Mouse (Mus musculus) embryo, embryonic 11 days (tissue): Measurements from ENCODE around the gene Hook2.
A peak's percentile ranks its signal among the peaks of the same experiment; 100 is the strongest.

ENCODE experiments used
- DNase-seq: peaks from one replicate; pipeline ENCODE4 v3.0.0-alpha.2; 2015

Gene Hook2

DNA sequence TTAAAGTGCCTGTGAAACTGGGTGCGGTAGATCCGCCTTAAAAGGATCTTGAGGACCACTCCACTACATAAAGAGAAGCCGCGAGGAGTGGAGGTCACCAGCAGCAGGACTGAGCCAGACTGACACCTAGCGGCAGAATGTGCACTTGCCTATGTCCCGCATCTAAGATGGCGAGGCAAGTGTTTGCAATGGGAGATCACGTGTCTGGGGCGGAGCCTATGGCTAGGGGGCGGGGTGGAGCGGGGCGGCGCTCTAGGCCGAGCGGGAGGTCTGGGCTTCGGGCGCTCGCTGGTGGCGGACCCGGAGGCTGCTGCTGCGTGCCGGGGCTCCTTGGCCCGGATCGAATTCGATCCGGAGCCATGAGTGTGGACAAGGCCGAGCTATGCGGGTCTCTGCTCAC is at the start of gene Hook2:
Hook2 (plus strand) TSS at position 255 of the 400 bp plus-strand sequence.
- peak; percentile 98 for DNase-seq

DNA sequence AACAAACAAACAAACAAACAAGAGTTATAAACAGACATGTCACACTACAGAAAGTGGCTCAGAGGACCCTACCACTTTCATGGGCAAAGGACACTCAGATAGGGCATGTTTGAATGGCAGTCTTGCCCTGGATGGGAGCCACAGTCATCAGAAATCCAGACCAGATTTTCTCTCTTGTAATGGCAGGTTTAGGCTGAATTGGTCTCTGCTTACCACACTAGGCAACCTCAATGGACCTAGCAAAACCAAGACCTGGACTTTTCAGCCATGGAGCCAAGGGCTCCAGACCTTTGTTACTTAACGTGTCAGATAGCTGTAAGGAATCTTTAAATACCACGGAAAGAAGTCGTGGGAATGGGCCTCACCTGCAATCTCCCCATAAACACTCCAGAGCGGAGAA is 46.7 kb upstream of the Hook2 start:
- DNase-seq: peak; percentile 27

DNA sequence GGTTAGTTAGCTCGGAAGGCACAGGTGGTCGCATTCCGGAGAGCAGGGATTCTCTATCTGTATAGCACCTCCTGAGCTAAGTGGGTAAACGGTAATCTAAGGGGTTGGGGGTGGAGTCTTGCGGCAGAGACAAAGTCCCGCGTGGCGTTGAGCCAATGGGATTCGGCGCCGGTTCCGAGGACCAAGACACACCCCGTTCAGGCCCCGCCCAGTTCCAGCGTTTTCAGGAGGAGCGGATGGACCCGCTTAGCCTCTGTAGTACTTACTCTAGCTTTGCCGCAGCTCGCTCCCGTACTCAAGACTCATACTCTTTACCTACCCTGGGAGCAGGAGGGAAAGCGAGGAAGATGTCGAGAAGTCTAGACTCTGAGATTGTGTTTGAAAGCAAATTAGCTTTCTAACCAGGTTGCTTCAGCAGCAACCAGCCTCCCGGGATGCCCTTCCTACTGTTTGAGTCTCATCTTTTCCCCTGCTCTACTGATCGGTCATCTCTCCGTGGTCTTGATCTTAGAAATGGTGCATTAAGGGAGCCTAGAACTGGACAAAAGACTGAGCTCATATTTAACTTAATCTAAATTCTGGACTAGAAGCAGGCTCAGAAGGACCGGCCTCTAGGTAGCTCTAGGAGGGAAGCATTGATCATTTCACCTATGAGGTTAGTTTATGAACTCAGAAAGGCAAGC is 45.8 kb upstream of the Hook2 start:
- DNase-seq: peak; percentile 83

DNA sequence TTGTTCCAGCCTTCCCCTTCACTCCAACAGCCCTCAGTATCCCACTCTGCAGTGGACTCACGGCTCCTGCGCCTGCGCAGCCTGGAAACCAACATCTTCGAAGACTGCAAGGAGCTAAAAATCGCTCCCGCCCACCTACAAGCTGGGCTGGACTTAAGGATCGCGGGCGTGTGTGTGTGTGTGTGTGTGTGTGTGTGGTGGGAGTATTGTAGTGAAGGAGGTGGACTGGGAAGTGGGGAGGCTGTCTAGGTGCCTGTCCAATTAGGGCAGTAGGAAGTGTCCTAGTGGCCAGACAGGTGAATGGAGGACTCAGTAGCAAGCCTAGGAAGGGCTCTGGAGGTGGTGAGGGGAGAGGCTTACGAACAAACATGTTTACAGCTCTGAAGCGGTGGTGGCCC is 45.2 kb upstream of the Hook2 start:
- peak; percentile 38 for DNase-seq

DNA sequence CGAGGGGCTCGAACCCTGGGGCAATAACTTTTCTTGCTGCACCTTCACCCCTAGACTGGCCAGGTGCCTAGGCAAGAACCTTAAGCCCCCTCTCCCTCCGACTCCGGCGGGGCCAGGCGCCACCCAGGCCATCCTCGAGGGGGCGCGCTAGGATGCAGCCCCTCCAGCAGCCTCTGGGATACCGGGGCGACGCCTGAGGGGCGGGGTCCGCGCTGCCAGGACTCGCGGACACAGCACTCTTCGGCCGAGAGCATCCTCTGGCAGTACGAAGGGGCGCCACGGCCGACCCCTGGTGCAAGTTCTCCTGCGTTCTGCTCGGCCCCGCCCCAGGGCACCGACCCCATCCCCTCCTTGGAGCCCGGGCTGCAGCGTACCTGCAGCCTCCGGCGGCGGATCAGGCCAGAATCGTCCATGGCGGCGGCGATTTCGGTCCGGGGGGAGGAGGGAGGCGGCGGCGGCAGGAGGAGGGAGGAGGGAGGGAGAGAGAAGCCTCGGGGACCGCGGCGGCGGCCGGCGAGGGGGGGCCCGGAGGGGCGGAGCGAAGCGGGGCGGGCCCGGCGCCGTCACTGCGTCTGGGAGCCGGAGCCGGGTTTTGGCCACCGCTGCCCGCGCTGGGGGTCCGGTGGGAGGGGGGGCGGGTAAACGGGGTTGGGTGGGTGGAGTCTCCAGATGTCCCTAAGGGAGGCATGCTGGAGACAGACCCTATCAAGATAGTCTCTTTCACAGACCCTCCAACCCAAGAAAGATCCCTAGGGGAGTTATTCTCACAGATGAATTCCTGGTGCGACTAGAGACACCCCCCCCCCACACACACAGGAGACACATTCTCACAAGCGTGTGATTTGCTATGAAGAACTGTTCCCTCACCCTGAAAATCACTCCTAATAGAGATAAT is 44.5 kb upstream of the Hook2 start:
- DNase-seq: peak; percentile 71

DNA sequence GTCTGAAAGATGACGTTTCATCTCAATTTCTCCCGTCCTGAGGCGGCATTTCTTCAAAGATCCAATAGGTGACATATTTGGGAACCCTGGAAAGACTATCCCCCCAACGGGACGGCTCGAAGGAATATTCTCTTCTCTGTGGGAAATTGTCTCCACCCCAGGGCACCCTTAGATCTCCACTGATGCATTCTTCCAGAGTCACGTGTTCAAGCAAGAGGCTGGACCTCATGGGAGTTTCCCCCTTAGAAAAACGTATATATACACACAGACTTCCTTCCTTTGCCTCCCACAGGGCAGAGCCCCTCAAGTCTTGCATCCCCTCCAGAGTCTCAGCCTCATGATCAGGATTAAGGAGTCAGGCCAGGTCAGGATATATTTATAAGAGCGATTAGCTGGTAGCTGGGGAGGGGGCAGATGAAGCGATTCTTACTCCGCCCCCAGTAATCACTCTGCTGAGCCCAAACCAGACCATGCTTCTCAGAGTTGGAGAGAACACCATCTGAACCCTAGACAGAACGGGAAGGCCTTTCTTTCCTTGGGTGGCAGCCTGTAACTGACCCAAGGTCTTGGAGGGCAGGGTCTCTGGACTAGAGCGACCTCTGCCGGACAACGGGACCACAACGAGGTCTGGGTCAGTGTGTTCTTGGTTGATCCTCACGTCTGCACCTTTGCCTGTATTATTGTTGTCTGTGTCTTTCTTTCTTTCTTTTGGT is 43.7 kb upstream of the Hook2 start, which contains the start of gene Rtbdn:
Rtbdn (plus strand) TSS at position 464 of the 713 bp plus-strand sequence.
- no peak for DNase-seq

DNA sequence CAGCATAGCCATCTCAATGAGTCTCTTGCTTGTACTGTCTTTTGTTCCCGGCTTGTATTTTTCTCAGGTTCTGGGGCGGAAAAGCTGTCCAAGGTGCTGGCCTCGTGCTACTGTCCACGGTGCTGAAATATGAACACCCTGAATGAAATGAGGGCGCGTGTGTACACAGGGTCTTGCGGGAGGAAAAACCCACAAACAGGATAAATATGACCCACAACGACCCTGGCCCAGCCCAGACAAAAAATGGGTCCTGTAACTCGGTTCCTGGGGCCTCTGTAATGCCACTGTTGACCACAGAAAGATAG is 43.2 kb upstream of the Hook2 start:
- DNase-seq: peak; percentile 72

DNA sequence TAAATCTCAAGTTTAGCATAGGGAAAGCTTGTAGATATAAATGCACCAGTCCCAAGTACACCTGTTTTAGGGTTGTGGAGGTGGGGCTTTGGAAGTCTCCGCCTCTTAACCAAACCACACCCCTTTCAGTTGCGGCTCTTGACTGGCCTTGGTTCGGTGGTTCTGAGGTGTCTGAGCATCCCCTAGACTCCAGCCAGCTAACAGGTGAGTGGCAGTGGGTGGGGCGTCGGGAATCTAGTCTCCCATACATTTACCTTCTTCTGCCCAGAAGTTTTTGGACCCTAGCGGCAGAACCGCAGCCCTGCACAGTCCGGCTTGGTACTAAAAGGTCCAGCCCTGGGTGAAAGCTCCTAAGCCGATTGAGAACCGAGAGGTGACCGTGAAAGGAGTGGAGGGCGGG is 40.6 kb upstream of the Hook2 start:
- DNase-seq: no peak

DNA sequence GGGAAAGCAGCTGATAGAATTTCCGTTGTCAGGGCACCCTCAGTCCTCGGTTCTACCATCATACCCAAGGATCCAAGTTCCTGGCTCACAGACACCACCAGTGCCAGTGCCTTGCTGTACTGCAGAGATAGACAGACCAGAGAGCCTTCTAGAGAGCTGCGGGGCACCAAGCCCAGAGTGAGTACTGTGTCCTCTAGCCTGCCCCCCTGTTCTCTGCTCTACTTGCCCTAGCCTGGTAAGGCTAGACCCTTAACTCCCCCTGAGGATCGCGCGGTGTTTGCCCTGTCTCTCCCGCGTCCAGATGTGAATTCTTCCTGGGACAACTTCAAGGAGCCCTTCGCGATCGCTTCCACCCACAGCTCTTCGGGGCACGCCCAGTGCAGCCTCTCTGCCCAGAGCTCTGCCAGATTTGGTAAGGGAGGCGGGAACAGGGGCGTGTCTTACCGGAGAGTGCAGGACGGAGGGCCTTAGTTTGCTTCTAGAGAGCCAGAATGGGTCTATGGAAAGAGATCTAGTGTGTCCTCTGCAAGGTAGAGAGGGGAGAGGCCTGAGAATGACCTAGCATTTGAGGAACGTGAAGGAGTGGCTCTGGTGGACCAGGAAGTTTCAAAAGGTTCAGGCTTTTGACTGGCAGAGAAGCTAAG is 37.7 kb upstream of the Hook2 start:
- DNase-seq: no peak

DNA sequence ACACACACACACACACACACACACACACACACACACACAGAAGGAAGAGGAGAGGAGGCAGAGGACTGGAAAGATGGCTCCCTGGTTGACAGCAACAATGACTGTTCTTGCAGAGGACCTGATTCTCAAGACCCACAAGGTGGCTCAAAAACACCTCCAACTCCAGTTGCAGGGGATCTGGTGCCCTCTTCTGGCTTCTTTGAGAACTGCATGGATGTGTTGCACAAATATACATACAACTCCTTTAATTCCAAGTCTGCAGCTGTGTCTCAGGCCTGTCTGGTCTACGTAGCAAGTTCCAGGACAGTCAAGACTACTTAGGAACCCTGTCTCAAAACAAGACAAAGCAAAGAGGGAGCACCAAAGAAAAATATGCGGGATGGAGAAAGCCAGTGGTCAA is 33.6 kb upstream of the Hook2 start:
- peak; percentile 75 for DNase-seq

DNA sequence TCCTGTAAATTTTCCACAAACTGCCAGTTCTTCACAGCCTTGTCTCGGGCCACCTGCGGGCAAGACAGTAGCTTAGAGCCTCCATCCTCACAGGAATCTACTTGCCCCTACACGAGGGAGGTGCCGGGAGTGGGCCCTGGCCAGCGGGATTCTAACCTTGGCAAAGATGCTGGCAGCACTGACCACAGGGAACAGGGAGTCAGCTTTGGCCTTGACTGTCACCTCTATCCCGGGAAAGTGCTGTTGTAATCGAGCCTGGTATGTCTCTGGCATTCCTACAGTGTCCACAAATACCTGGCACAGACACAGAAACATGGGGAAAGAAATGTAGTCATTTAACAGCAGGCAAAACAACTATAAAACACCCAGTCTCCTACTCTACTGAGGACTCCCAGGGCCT is 30.6 kb upstream of the Hook2 start:
- DNase-seq: no peak

DNA sequence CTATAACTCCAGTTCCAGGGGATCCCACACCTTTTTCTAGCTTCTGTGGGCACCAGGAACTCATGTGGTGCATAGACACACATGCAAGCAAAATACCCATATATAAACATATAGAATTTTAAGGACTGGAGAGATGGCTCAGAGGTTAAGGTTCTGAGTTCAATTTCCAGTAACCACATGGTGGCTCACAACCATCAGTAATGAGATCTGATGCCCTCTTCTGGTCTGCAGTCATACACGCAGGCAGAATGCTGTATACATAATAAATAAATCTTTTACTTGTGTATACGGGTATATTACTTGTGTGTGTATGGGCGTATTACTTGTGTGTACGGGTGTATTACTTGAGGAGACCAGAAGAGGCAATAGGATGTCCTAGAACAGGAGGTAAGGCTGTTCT is 26.5 kb upstream of the Hook2 start:
- no peak for DNase-seq

DNA sequence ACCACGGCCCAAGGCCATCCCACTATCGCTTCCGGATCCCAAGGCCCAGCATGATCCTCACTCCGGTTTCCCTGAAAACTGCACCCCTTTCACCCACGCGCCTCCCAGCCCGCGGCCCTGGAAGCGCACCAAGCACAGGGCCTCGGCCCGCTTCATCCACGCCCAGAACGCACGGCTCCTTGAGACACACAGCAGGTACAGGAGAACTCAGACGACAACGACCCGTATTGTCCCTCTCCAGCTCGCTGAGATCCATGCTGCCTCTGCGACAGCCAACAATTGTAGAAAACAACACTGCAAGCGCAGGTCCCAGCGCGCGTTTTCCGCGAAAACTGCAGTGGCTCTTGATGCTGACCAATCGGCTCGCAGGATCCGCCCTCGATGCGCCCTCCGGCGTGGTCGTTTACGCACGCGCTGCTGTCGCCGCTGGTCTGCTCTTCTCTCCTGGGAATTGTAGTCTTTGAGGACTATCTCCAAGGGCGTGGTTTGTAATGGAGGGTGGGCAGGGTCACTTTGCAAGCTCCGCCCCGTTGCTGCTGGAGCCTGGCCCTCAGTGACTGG is 24.6 kb upstream of the Hook2 start:
- peak; percentile 98 for DNase-seq

DNA sequence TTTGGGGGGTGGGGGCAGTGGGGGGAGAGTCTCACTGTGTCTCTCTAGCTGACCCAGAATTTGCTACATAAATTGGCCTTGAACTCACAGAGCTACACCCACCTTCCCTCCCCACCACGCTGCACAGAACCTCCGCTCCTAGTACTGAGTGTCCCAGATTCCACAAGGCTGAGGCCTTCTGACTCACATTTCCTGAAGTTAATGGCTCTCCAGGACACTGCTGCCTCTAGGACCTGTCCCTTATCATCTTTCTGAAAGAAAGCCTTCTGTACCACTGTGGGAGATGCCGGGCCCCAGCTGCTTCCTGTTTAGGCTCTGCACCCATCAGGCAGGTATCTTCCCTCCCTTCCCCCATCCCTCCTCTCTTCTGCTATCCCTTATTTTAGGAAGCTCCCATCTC is 23.8 kb upstream of the Hook2 start:
- DNase-seq: no peak

DNA sequence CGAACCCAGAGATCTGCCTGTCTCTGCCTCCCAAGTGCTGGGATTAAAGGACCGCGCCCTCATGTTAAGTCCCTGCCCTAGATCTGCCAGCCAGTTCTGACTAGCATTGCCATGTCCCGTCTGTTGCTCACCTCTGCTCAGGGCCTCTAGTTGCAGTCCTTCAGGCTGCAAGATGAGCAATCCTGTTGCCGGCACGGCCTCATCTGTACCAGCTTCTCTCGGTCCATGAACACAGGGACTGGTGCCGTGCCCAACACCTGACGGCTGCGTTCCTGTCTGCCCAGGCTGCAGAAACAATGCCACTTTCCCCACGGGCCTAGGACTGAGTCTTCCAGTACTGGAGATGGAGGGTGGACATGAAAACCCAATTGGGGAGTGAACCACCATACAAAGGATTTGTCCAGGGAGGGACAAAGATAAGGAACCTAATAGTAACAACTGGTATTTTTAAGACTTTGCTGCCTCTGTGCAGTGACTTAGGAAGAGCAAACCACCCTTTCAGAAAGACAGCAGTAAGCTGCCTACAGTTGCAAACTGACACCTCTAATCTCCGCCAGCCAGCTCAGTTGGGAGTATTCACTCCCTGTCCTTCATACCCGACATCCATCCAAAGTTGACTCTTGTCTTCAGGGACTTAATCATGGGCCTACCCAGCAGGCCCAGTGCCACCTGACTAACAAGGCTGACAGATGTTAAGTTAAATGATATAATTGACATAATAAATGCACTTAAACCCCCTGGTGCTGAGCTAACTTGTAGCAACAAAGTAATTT is 22.7 kb upstream of the Hook2 start:
- no peak for DNase-seq

DNA sequence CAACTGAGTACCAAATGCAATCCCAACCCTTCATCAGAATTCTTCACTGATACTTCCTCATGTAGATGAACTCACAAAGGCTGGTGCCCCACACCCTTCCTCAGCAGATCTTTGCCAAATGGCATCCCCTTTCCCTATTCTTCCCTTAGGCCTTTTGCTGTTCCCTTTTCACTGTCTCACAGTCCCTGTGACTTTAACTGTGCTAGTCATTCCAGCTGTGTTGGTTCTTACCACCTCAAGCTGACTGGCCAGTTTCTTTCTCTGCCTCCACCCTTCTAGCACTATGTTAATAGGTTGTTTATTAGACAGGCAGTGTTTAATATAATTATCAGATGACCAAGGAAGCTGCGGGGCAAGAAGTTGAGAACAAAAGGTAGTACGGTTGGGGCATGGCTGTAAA is 21.8 kb upstream of the Hook2 start:
- DNase-seq: no peak

DNA sequence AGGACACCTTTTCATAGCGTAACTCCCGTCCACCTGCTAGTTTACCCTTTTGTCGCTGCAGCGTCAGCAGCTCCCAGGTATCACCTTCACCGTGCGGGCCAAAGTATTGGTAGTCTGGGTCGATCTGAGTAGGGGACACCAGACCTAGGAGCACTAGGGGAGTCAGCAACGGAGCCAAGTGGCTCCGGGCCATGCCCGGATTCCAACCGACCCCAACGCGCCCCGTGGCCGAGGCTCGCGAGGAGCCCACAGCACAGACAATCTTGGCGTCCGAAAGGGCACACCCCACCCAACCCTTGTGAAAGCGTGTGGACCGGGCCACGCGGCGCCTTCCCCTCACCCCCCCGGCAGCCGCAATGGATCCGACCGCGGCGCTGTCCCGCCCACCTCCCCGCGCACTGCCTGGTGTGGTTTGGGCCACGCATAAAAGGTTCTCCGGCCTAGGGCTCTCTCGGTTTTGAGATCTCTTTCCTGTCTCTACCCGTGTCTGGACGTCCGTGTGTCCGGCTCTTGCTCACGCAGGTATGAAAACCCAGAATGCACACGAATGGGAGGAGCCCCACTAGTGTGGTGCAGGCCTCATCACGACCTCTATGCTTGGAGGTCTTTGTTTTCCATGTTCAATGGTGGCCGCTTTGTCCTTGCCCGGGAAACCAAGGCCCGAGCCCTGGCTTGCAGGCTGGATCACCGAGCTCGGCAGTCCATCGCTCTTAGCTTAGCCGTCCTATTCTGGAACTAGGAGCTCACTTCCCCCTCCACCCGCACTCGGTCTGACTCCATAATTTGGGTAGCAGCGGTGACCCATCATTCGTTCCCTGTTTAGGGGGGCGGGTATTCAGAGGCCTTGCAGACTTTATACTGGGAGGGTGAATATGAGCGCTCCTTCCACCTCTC is 20.9 kb upstream of the Hook2 start, which contains the start of the genes Gm49661, Prdx2 and Rnaseh2a:
Gm49661 (minus strand) TSS at position 193 of the 894 bp plus-strand sequence.
Prdx2 (plus strand) TSS at position 347 of the 894 bp plus-strand sequence.
Rnaseh2a (minus strand) TSS at position 527 of the 894 bp plus-strand sequence.
- peak; percentile 89 for DNase-seq

DNA sequence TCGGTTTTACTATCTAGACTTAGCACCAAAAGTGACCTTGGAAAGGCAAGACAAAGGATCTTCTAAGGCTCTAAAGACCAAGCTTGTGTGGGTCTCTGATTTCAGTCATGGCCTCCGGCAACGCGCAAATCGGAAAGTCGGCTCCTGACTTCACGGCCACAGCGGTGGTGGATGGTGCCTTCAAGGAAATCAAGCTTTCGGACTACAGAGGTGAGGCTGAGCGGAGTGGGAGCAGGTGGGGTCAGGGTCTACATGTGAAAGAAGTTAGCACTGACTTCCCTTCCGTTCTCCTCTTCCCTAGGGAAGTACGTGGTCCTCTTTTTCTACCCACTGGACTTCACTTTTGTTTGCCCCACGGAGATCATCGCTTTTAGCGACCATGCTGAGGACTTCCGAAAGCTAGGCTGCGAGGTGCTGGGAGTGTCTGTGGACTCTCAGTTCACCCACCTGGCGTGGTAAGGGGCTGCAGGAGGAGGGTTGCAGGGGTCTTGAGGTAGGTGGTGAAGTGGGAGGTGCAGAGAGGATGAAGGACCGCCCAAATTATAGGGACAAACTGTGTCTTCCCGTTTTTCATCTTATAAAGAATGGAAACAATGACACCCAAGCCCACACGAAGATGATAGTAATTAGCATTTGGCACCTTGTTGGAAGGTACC is 20.1 kb upstream of the Hook2 start:
- DNase-seq: no peak

DNA sequence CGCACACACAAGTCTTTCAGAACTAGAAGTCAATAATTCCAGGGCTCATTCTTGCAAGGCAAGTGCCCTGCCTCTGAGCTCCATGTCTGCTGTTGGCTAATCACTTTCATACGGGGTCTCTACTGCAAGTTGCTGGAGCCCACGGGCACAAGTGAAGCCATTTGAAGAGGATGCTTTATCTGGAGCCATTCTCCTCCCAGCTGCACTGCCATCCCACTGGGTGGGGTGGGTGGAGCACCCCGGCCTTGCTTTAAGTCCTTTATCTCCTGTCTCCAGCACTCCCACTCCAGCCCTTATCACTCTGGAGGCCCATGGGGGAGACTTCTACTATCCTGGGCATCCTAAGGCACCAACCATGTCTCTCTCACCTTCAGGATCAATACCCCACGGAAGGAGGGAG is 19.5 kb upstream of the Hook2 start:
- no peak for DNase-seq

DNA sequence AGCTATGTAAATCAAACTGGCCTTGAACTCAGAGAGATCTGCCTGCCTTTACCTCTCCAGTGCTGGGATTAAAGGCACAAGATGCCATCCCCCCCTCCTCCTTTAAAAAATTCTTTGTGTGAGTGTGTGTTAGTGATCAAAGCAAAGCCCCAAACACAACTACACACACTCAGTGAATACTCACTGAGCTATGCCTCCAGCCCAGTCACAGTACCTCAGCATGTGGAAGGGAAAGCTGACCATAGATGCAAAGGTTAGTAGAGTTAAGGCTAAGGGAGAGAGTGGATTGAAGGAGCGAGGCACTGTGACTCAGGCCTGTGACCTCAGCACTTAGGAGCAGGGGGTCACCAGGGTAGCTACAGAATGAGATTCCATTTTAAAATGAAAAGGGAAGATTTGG is 17.3 kb upstream of the Hook2 start:
- DNase-seq: no peak
